ENCODE assay signal across 7 mouse cellular contexts in genomic region chr4:116464126-116464981, GRCm38 (mm10). TPM values are rescaled to one million over a fixed set of nuclear protein-coding genes. Genes with fewer than 3 reads are reported as not detected.
DNase-seq lines count a peak whose midpoint lies in the region; ATAC-seq lines count a peak whose summit lies in the region.

Mast2 (minus strand) TSS chr4:116464183.

- peaks cover 22% of the 10 kb centered on the region for H3K4me1 ChIP-seq in embryonic facial prominence, embryonic 10.5 days
- peaks cover 17% of the 10 kb centered on the region for H3K4me1 ChIP-seq in limb, embryonic 10.5 days
- peaks cover 25% of the 10 kb centered on the region for H3K4me1 ChIP-seq in midbrain, embryonic 13.5 days (replicated peaks)

- 13% methylated on average over 68 of the region's 68 CpGs for WGBS in embryonic facial prominence, embryonic 10.5 days
- WGBS in limb, embryonic 10.5 days, result 16% methylated on average over 60 of the region's 68 CpGs
- 3% methylated on average over 43 of the region's 68 CpGs for WGBS in midbrain, embryonic 13.5 days

- peak; percentile 93 for DNase-seq in adrenal gland, postnatal 10 days
- peak; percentile 90 for DNase-seq in embryonic facial prominence, embryonic 10.5 days (ENCODE audit: low spot score)
- peak; percentile 83 for DNase-seq in kidney, adult 11 months
- peak; percentile 87 for DNase-seq in limb, embryonic 10.5 days (ENCODE audit: low spot score)
- DNase-seq in spleen, adult 12 weeks (ENCODE audit: low spot score), result peak; percentile 80

- H3K36me3 ChIP-seq in embryonic facial prominence, embryonic 10.5 days (replicated peaks), result no peaks in the 10 kb centered on the region
- H3K36me3 ChIP-seq in limb, embryonic 10.5 days, result no peaks in the 10 kb centered on the region
- H3K36me3 ChIP-seq in midbrain, embryonic 13.5 days, result no peaks in the 10 kb centered on the region

- peak within 1 kb of the TSS; percentile 94 for H3K9ac ChIP-seq in midbrain, embryonic 13.5 days (replicated peaks)

- H3K4me2 ChIP-seq in midbrain, embryonic 13.5 days (replicated peaks), result peak within 1 kb of the TSS; percentile 70

- peak within 1 kb of the TSS; percentile 97 for H3K27ac ChIP-seq in embryonic facial prominence, embryonic 10.5 days (replicated peaks)
- peak within 1 kb of the TSS; percentile 97 for H3K27ac ChIP-seq in limb, embryonic 10.5 days
- peak within 1 kb of the TSS; percentile 96 for H3K27ac ChIP-seq in midbrain, embryonic 13.5 days

- no peaks in the 10 kb centered on the region for H3K27me3 ChIP-seq in embryonic facial prominence, embryonic 10.5 days (replicated peaks; ENCODE audit: low read depth, poor library complexity, severe bottlenecking)
- no peaks in the 10 kb centered on the region for H3K27me3 ChIP-seq in limb, embryonic 10.5 days (ENCODE audit: low read depth, poor library complexity, severe bottlenecking)
- H3K27me3 ChIP-seq in midbrain, embryonic 13.5 days, result no peaks in the 10 kb centered on the region

- peak within 1 kb of the TSS; percentile 99 for H3K4me3 ChIP-seq in embryonic facial prominence, embryonic 10.5 days
- peak within 1 kb of the TSS; percentile 99 for H3K4me3 ChIP-seq in limb, embryonic 10.5 days
- H3K4me3 ChIP-seq in midbrain, embryonic 13.5 days (replicated peaks), result peak within 1 kb of the TSS; percentile 95

- no peaks in the 10 kb centered on the region for H3K9me3 ChIP-seq in embryonic facial prominence, embryonic 10.5 days
- no peaks in the 10 kb centered on the region for H3K9me3 ChIP-seq in limb, embryonic 10.5 days (replicated peaks)
- no peaks in the 10 kb centered on the region for H3K9me3 ChIP-seq in midbrain, embryonic 13.5 days

- ATAC-seq in granulocyte monocyte progenitor cell, adult 5-6 weeks (replicated peaks; ENCODE audit: poor library complexity, severe bottlenecking), result peak; percentile 91
- ATAC-seq in midbrain, embryonic 13.5 days, result peak; percentile 91

RNA-seq across cellular contexts. Expression of gene Mast2, which starts in this region (rescaled TPM):
- total RNA-seq in adrenal gland, postnatal 10 days (2021), result 10 to 100 TPM; 34.9 to 46.4 TPM
- polyA plus RNA-seq in embryonic facial prominence, embryonic 10.5 days (2016; fragmentation: Nextera tagmentation; extraction: Ambion mirVana), result 16.1 and 17.5 TPM in 2 replicates
- total RNA-seq in granulocyte monocyte progenitor cell, adult 5-6 weeks (2014; fragmentation: Nextera tagmentation), result 8.3 and 20.5 TPM in 2 replicates
- 8.3 and 12.2 TPM in 2 replicates for total RNA-seq in granulocyte monocyte progenitor cell, adult 5-6 weeks (2017)
- polyA plus RNA-seq in limb, embryonic 10.5 days (2016; fragmentation: Nextera tagmentation; extraction: Ambion mirVana), result 16.3 and 19.2 TPM in 2 replicates
- polyA plus RNA-seq in midbrain, embryonic 13.5 days (2015; fragmentation: Nextera tagmentation; extraction: Ambion mirVana), result 45.0 and 47.0 TPM in 2 replicates

Comparison
In these comparisons a context has a peak if more than half of its experiments do, and no peak if none do; other contexts are left out.
1. Peak in every context shown above with its lines: DNase-seq, ATAC-seq, H3K4me3 ChIP-seq and H3K27ac ChIP-seq.